Mouse (Mus musculus) Muller cell, postnatal 12 days (primary cell): Measurements from ENCODE around the gene Cfap97d2.
"Not testable (repeated sequence)": the region's sequence is repeated elsewhere in the genome, so short reads cannot be mapped to it uniquely, and the experiment has no call there.

Experiments used
- DNase-seq: peaks from one replicate; pipeline ENCODE4 v3.0.0-alpha.2; 2015; ENCODE audit errors: inconsistent ontology term

Cfap97d2 gene

GRCm38 (mm10) chr8:13740817-13741613 lies 35.3 kb downstream of the Cfap97d2 start:
- DNase-seq: no peak

- DNase-seq: not testable (repeated sequence)
Observed at GRCm38 (mm10) chr8:13746212-13746611, 40.5 kb downstream of the Cfap97d2 start.

- DNase-seq: no peak
Observed at GRCm38 (mm10) chr8:13747626-13748025, 41.9 kb downstream of the Cfap97d2 start.

- peak; percentile 36 for DNase-seq
Observed at GRCm38 (mm10) chr8:13753680-13754079, 48.0 kb downstream of the Cfap97d2 start.

GRCm38 (mm10) chr8:13756480-13756879 lies 50.8 kb downstream of the Cfap97d2 start:
- no peak for DNase-seq

GRCm38 (mm10) chr8:13756982-13757804 lies 51.5 kb downstream of the Cfap97d2 start, which contains the start of gene Cdc16:
Cdc16 (plus strand) TSS chr8:13757676.
- peak; percentile 91 for DNase-seq

GRCm38 (mm10) chr8:13757805-13758727 lies 52.4 kb downstream of the Cfap97d2 start:
- DNase-seq: peak; percentile 68

GRCm38 (mm10) chr8:13769206-13769605 lies 63.5 kb downstream of the Cfap97d2 start:
- DNase-seq: no peak

- DNase-seq: peak; percentile 11
Observed at GRCm38 (mm10) chr8:13780536-13780935, 74.8 kb downstream of the Cfap97d2 start.

GRCm38 (mm10) chr8:13785250-13785763 lies 79.6 kb downstream of the Cfap97d2 start, which contains the start of gene Upf3a:
Upf3a (plus strand) TSS chr8:13785615.
- DNase-seq: peak; percentile 98

GRCm38 (mm10) chr8:13785764-13786299 lies 80.1 kb downstream of the Cfap97d2 start:
- peak; percentile 99 for DNase-seq

- DNase-seq: no peak
Observed at GRCm38 (mm10) chr8:13789606-13790005, 83.9 kb downstream of the Cfap97d2 start.
